Mouse (Mus musculus) stomach, embryonic 15.5 days (tissue): ENCODE measurements around the gene Dennd4b. TPM values are rescaled to one million over a fixed set of nuclear protein-coding genes. Genes with fewer than 3 reads are reported as not detected.

Source experiments
- ATAC-seq: fragments of 200-750 bp; cut with Nextera tagmentation; 2 replicates; pipeline ENCODE4 v1.8.0; 2017; ENCODE audit warnings: low read depth, moderate number of reproducible peaks, moderate TSS enrichment; ENCODE audit not compliant: insufficient read depth, low FRiP score
- H3K27ac ChIP-seq: fragments of 300-500 bp; sonication (generic); 2 replicates; pipeline ENCODE4 v1.5.1; 2015; ENCODE audit warnings: mild to moderate bottlenecking, inconsistent platforms
- H3K27me3 ChIP-seq: fragments of 300-500 bp; sonication (generic); replicated peaks from 2 replicates; pipeline ENCODE4 v1.6.1; 2015; ENCODE audit warnings: inconsistent platforms
- H3K36me3 ChIP-seq: fragments of 300-500 bp; sonication (generic); 2 replicates; pipeline ENCODE4 v1.6.1; 2015; ENCODE audit warnings: inconsistent platforms
- H3K4me1 ChIP-seq: fragments of 300-500 bp; sonication (generic); 2 replicates; pipeline ENCODE4 v1.6.1; 2015; ENCODE audit warnings: inconsistent platforms
- H3K4me2 ChIP-seq: fragments of 300-500 bp; sonication (generic); 2 replicates; pipeline ENCODE4 v1.6.1; 2015; ENCODE audit warnings: mild to moderate bottlenecking, inconsistent platforms
- H3K4me3 ChIP-seq: fragments of 300-500 bp; sonication (generic); replicated peaks from 2 replicates; pipeline ENCODE4 v1.5.1; 2015; ENCODE audit warnings: inconsistent platforms
- H3K9ac ChIP-seq: fragments of 300-500 bp; sonication (generic); 2 replicates; pipeline ENCODE4 v1.6.1; 2015; ENCODE audit warnings: inconsistent platforms
- H3K9me3 ChIP-seq: fragments of 300-500 bp; sonication (generic); 2 replicates; pipeline ENCODE4 v1.6.1; 2016; ENCODE audit warnings: inconsistent platforms
- WGBS: fragments of 180-500 bp; shearing (Covaris S2); methylation state at CpG from one replicate; pipeline ENCODE4 v1.1.7; 2015; 5-methylcytosine and 5-hydroxymethylcytosine counted together
- polyA plus RNA-seq: library from polyadenylated mRNA; unstranded; fragments of >200 nt; fragmentation: Nextera tagmentation; extraction: Ambion mirVana; gene quantifications from 2 replicates; pipeline ENCODE4 v1.2.1, GENCODE M21; 2015

Gene Dennd4b
- 4.0 and 4.2 TPM in 2 replicates for polyA plus RNA-seq

GRCm38 (mm10) chr3:90265034-90265931 is at the start of gene Dennd4b:
Dennd4b (plus strand) TSS chr3:90265185.
- H3K4me2 ChIP-seq = peak within 1 kb of the TSS; percentile 70
- H3K9ac ChIP-seq = peak within 1 kb of the TSS; percentile 66
- no peaks in the 10 kb centered on the region for H3K27me3 ChIP-seq
- H3K27ac ChIP-seq = peak within 1 kb of the TSS; percentile 98
- peak; percentile 92 for ATAC-seq
- H3K36me3 ChIP-seq = peaks cover 32% of the 10 kb centered on the region; the same call in 1 of the 2 replicates
- H3K4me1 ChIP-seq = peaks cover 11% of the 10 kb centered on the region
- peak within 1 kb of the TSS; percentile 82 for H3K4me3 ChIP-seq
- under 1% methylated on average over 82 of the region's 87 CpGs for WGBS
- no peaks in the 10 kb centered on the region for H3K9me3 ChIP-seq

DNA sequence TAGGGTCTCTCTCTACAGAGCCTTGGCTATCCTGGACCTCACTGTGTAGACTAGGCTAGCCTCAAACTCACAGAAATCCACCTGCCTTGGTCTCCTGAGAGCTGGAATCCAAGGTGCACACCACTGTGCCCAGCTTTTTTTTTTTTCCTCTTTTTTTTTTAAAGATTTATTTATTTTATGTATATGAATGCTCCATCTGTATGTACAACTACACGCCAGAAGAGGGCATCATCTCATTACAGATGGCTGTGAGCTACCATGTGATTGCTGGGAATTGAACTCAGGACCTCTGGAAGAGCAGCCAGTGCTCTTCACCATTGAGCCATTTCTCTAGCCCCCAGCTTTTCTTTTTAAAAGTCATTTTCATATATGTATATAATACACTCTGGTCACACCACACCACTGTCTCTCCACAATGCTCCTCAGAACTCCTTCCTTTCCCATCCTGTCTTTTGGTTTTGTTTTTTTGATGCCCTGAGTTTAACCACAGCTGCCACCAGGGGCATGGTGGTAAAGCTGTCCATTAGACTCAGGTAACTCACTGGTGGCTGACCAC is 49.1 kb upstream of the Dennd4b start:
- Histone ChIP-seq H3K9me3 (no peaks in the 10 kb centered on the region), H3K4me3 (no peak overlapping the region), H3K4me1 (peaks cover 14% of the 10 kb centered on the region; the same call in 1 of the 2 replicates), H3K27me3 (no peaks in the 10 kb centered on the region), H3K4me2 (no peak overlapping the region), H3K36me3 (peaks cover 12% of the 10 kb centered on the region; the same call in 1 of the 2 replicates), H3K9ac (no peak overlapping the region), H3K27ac (no peak overlapping the region)
- no peak for ATAC-seq
- WGBS = 52% methylated on average over 1 of the region's 1 CpGs

DNA sequence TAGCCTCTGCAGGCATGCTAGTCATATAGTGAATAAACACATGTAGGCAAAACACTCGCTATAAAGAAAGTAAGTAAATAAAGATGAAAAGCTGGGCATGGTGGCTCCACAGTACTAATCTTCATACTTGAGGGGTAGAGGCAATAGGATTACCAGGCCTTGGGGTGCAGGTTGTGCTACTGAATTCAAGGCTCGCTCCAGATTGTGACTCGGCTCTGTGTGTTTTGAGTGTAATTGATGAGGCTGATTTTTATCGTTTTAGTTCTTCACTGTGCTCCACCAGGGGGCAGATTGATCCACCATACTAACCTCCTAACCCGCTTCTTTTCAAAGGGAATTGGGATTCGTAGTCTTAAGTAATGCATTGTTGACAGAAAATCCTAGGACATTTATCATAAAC is 44.9 kb upstream of the Dennd4b start:
- no peak overlapping the region for H3K9ac ChIP-seq

DNA sequence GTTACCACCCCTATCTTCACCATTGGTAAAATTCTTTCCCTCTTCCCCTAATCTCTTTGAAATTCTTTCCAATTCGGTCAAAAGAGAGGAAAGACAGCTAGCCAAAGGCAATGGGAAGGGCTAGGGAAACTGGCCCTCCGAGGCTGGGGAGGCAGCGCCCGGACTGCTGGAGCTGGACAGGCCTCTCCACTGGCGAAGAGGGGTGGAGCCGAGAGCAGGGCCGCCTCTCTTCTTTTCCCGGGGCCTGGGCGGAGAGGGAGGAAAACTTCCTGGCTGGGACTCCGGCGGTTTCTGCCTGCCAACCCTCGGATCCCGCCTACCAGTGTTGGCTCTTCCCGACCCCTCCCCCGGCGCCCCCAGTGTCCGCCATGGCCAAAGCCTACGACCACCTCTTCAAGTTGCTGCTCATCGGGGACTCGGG is 44.4 kb upstream of the Dennd4b start:
- H3K9me3 ChIP-seq = no peaks in the 10 kb centered on the region
- peak; percentile 87 for ATAC-seq
- H3K4me3 ChIP-seq = peak overlapping the region; percentile 52
- H3K36me3 ChIP-seq = peaks cover 9% of the 10 kb centered on the region; the same call in 1 of the 2 replicates
- H3K4me2 ChIP-seq = peak overlapping the region; percentile 69
- peaks cover 12% of the 10 kb centered on the region; the same call in 1 of the 2 replicates for H3K4me1 ChIP-seq
- H3K9ac ChIP-seq = peak overlapping the region; percentile 23; the same call in 1 of the 2 replicates
- H3K27ac ChIP-seq = peak overlapping the region; percentile 91
- no peaks in the 10 kb centered on the region for H3K27me3 ChIP-seq
- WGBS = under 1% methylated on average over 19 of the region's 20 CpGs

More for the DNA sequence above, 44.9 kb upstream of the Dennd4b start:
- peak overlapping the region; percentile 52 for H3K4me3 ChIP-seq
- 0 out of 2 replicates have a peak, but pooled peaks cover 5% of the 10 kb centered on the region for H3K36me3 ChIP-seq
- H3K9me3 ChIP-seq = no peaks in the 10 kb centered on the region
- peaks cover 12% of the 10 kb centered on the region; the same call in 1 of the 2 replicates for H3K4me1 ChIP-seq
- no peak for ATAC-seq
- H3K4me2 ChIP-seq = peak overlapping the region; percentile 69
- H3K27me3 ChIP-seq = no peaks in the 10 kb centered on the region
- 8% methylated on average over 6 of the region's 6 CpGs for WGBS
- peak overlapping the region; percentile 91 for H3K27ac ChIP-seq

DNA sequence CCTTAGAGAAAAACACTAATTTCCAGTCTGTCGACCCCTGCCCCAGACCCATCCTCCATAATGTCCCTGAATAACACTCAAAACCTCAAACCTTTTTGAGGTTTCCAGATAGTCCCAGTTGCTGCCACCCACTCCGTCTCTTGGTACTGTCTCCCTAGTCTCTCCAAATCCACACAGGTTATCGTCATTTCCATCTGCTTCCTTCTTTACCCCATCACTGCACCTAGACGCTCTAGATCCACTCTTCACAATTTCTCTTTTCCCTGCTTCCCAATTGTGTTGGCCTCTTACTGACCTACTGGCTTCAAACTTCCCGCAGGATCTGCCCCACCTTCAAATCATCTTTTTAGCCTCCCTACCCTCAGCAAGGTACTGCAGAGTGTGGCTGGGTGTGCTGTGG is 43.9 kb upstream of the Dennd4b start:
- Histone ChIP-seq H3K9me3 (no peaks in the 10 kb centered on the region), H3K36me3 (peaks cover 10% of the 10 kb centered on the region; the same call in 1 of the 2 replicates), H3K4me2 (peak overlapping the region; percentile 69), H3K27ac (peak overlapping the region; percentile 91), H3K4me1 (peaks cover 12% of the 10 kb centered on the region; the same call in 1 of the 2 replicates), H3K27me3 (no peaks in the 10 kb centered on the region), H3K4me3 (peak overlapping the region; percentile 52), H3K9ac (no peak overlapping the region)
- ATAC-seq = no peak
- WGBS = 9% methylated on average over 5 of the region's 5 CpGs

GRCm38 (mm10) chr3:90222455-90222854 is 42.5 kb upstream of the Dennd4b start:
- H3K27me3 ChIP-seq = no peaks in the 10 kb centered on the region
- 79% methylated on average over 4 of the region's 4 CpGs for WGBS
- no peak overlapping the region for H3K27ac ChIP-seq
- no peak for ATAC-seq
- H3K36me3 ChIP-seq = peaks cover 10% of the 10 kb centered on the region; the same call in 1 of the 2 replicates
- H3K9ac ChIP-seq = no peak overlapping the region
- H3K4me1 ChIP-seq = peaks cover 12% of the 10 kb centered on the region; the same call in 1 of the 2 replicates
- no peak overlapping the region for H3K4me3 ChIP-seq
- H3K9me3 ChIP-seq = no peaks in the 10 kb centered on the region
- no peak overlapping the region for H3K4me2 ChIP-seq

DNA sequence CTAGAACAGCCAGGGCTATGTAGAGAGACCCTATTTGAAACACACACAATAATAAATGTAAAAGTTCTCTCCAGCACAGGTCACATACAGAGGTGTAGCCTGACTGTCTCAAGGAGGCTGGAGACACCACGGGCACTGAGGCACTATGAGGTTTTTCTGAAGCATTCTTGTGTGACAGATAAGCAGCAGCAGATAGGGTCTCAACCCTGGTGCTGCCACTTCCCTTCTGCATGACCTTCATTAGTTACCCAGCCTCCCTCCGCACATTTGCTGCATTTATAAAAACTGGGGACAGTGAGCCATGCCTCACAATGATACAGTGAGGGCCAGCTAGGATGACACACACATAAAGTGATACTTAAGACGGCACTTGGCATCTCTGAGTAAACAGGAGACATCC is 42.0 kb upstream of the Dennd4b start:
- Histone ChIP-seq H3K9ac (no peak overlapping the region), H3K27me3 (no peaks in the 10 kb centered on the region), H3K4me1 (peaks cover 12% of the 10 kb centered on the region; the same call in 1 of the 2 replicates), H3K4me3 (no peak overlapping the region), H3K9me3 (no peaks in the 10 kb centered on the region), H3K36me3 (peaks cover 10% of the 10 kb centered on the region; the same call in 1 of the 2 replicates), H3K4me2 (no peak overlapping the region), H3K27ac (no peak overlapping the region)
- WGBS = 76% methylated on average over 3 of the region's 3 CpGs
- no peak for ATAC-seq

- no peak overlapping the region for H3K4me2 ChIP-seq
- H3K4me1 ChIP-seq = peaks cover 12% of the 10 kb centered on the region; the same call in 1 of the 2 replicates
- H3K4me3 ChIP-seq = no peak overlapping the region
- no peaks in the 10 kb centered on the region for H3K9me3 ChIP-seq
- no peak overlapping the region for H3K9ac ChIP-seq
- no peak overlapping the region for H3K27ac ChIP-seq
- H3K36me3 ChIP-seq = peaks cover 10% of the 10 kb centered on the region; the same call in 1 of the 2 replicates
- no peaks in the 10 kb centered on the region for H3K27me3 ChIP-seq
- no peak for ATAC-seq
- 76% methylated on average over 10 of the region's 10 CpGs for WGBS
Observed at GRCm38 (mm10) chr3:90224331-90224730, 40.7 kb upstream of the Dennd4b start.

- 12% methylated on average over 8 of the region's 8 CpGs for WGBS
- Histone ChIP-seq H3K4me3 (peak overlapping the region; percentile 84), H3K9ac (0 out of 2 replicates have a peak overlapping the region, but pooled peaks have one; percentile 13), H3K36me3 (0 out of 2 replicates have a peak, but pooled peaks cover 4% of the 10 kb centered on the region), H3K9me3 (no peaks in the 10 kb centered on the region), H3K4me1 (no peaks in the 10 kb centered on the region), H3K4me2 (peak overlapping the region; percentile 80), H3K27me3 (no peaks in the 10 kb centered on the region), H3K27ac (peak overlapping the region; percentile 91; the same call in 1 of the 2 replicates)
- no peak for ATAC-seq
Observed at GRCm38 (mm10) chr3:90231075-90231474, 33.9 kb upstream of the Dennd4b start.

DNA sequence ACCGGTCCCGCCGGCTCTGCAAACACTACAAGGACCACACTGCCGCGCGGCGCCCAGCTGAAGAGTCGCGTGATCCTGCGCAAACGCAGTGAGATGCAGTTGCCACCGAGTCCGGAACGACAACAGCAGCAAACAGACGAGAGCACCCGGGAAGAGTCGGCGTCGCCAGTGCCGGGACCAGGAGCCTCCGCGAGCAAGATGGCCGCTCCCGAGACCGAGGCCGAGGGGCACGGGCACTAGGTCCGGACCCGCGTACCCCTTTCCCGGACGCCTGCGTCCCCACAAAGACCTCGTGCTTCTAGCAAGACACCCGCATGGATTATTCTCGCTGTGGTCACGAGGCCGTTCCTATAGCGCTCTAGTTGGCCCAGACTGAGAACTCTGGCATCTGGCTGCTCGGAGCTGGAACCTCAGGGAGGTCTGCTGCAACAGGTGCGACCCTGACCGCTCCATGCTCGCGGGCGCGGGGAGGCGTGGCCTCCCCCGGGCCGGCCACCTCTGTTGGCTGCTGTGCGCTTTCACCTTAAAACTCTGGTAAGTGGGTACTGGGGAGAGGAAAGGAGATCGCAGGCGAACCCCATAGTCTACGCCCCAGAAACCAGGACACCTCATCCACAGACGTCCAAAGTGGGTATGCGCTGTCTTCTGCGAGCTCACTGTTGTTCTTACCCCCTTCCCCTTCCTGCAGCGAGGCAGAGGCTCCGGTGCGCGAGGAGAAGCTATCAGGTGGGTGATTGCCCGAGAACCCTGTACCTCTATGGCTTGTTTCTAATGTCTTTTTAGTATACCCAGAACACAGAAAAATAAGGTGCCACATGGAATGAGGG is 33.3 kb upstream of the Dennd4b start, which contains the start of gene Jtb:
Gene Jtb, plus strand, starts transcription at position 91 of the 827 bp plus-strand sequence.
- H3K9me3 ChIP-seq = no peaks in the 10 kb centered on the region
- H3K4me3 ChIP-seq = peak within 1 kb of the TSS; percentile 84
- peak within 1 kb of the TSS; percentile 85 for H3K9ac ChIP-seq
- H3K27me3 ChIP-seq = no peaks in the 10 kb centered on the region
- peak; percentile 96 for ATAC-seq
- WGBS = under 1% methylated on average over 61 of the region's 61 CpGs
- H3K36me3 ChIP-seq = 0 out of 2 replicates have a peak, but pooled peaks cover 7% of the 10 kb centered on the region
- no peaks in the 10 kb centered on the region for H3K4me1 ChIP-seq
- peak within 1 kb of the TSS; percentile 80 for H3K4me2 ChIP-seq
- peak within 1 kb of the TSS; percentile 91 for H3K27ac ChIP-seq

GRCm38 (mm10) chr3:90241251-90241650 is 23.7 kb upstream of the Dennd4b start:
- 92% methylated on average over 2 of the region's 2 CpGs for WGBS
- H3K4me3 ChIP-seq = no peak overlapping the region
- H3K4me2 ChIP-seq = no peak overlapping the region
- H3K27me3 ChIP-seq = no peaks in the 10 kb centered on the region
- no peaks in the 10 kb centered on the region for H3K9me3 ChIP-seq
- H3K4me1 ChIP-seq = peaks cover 3% of the 10 kb centered on the region; the same call in 1 of the 2 replicates
- no peak overlapping the region for H3K27ac ChIP-seq
- no peak for ATAC-seq
- no peak overlapping the region for H3K9ac ChIP-seq
- H3K36me3 ChIP-seq = 0 out of 2 replicates have a peak, but pooled peaks cover 3% of the 10 kb centered on the region
